Mouse (Mus musculus) forebrain, embryonic 14.5 days (tissue): ENCODE data around the gene Ramp2. TPM values are rescaled to one million over a fixed set of nuclear protein-coding genes. Genes with fewer than 3 reads are reported as not detected.

Experiments used
- polyA plus RNA-seq: library from polyadenylated mRNA; unstranded; fragments of >200 nt; fragmentation: Nextera tagmentation; extraction: Ambion mirVana; gene quantifications from 2 replicates; pipeline ENCODE4 v1.2.1, GENCODE M21; 2014

Ramp2 gene
- polyA plus RNA-seq, 1 experiment from 2014 or later, result 80.9 TPM

Other genes with a start within 250 kb of the Ramp2 start
- gene Atp6v0a1, start 236.6 kb upstream of the Ramp2 start, polyA plus RNA-seq, result 50.2 and 74.4 TPM in 2 replicates
- 6.6 and 8.4 TPM in 2 replicates for gene Naglu, start 176.0 kb upstream of the Ramp2 start, polyA plus RNA-seq
- not detected in 2 replicates for gene Hsd17b1, start 167.6 kb upstream of the Ramp2 start, polyA plus RNA-seq
- 52.9 and 54.9 TPM in 2 replicates for gene Coasy, start 163.5 kb upstream of the Ramp2 start, polyA plus RNA-seq
- 100 and 109 TPM in 2 replicates for gene Mlx, start 158.8 kb upstream of the Ramp2 start, polyA plus RNA-seq
- 39.8 and 54.3 TPM in 2 replicates for gene Psmc3ip, start 150.6 kb upstream of the Ramp2 start, polyA plus RNA-seq
- 14.0 and 14.4 TPM in 2 replicates for gene Retreg3, start 126.1 kb upstream of the Ramp2 start, polyA plus RNA-seq
- 84.9 and 87.8 TPM in 2 replicates for gene Tubg1, start 126.1 kb upstream of the Ramp2 start, polyA plus RNA-seq
- 27.4 and 31.9 TPM in 2 replicates for gene Tubg2, start 90.1 kb upstream of the Ramp2 start, polyA plus RNA-seq
- gene Cntnap1, start 75.5 kb upstream of the Ramp2 start, polyA plus RNA-seq, result 0.39 and 0.48 TPM in 2 replicates
- 4.6 and 5.5 TPM in 2 replicates for gene Plekhh3, start 74.7 kb upstream of the Ramp2 start, polyA plus RNA-seq
- 0.10 TPM in 1 of 2 replicates, not detected in the other for gene Ccr10, start 70.6 kb upstream of the Ramp2 start, polyA plus RNA-seq
- 16.1 and 22.4 TPM in 2 replicates for gene Ezh1, start 19.6 kb upstream of the Ramp2 start, polyA plus RNA-seq
- 110 and 118 TPM in 2 replicates for gene Vps25, start 7.7 kb downstream of the Ramp2 start, polyA plus RNA-seq
- gene Wnk4, start 14.5 kb downstream of the Ramp2 start, polyA plus RNA-seq, result 3.0 and 3.4 TPM in 2 replicates
- 0.76 and 1.3 TPM in 2 replicates for gene Cntd1, start 33.0 kb downstream of the Ramp2 start, polyA plus RNA-seq
- gene Coa3, start 33.1 kb downstream of the Ramp2 start, polyA plus RNA-seq, result 237 and 260 TPM in 2 replicates
- gene Becn1, start 56.3 kb downstream of the Ramp2 start, polyA plus RNA-seq, result 172 and 177 TPM in 2 replicates
- gene Psme3, start 70.2 kb downstream of the Ramp2 start, polyA plus RNA-seq, result 103 and 107 TPM in 2 replicates
- 0.94 and 1.1 TPM in 2 replicates for gene Aoc2, start 79.0 kb downstream of the Ramp2 start, polyA plus RNA-seq
- gene Aoc3, start 84.6 kb downstream of the Ramp2 start, polyA plus RNA-seq, result 0.08 and 0.10 TPM in 2 replicates
- 0.09 TPM in 1 of 2 replicates, not detected in the other for gene G6pc, start 121.5 kb downstream of the Ramp2 start, polyA plus RNA-seq
- gene Aarsd1, start 171.6 kb downstream of the Ramp2 start, polyA plus RNA-seq, result 89.6 and 92.5 TPM in 2 replicates
- 6.8 and 7.3 TPM in 2 replicates for gene Gm27029, start 178.8 kb downstream of the Ramp2 start, polyA plus RNA-seq
- gene Rundc1, start 179.1 kb downstream of the Ramp2 start, polyA plus RNA-seq, result 14.7 and 21.2 TPM in 2 replicates
- 1.2 TPM in 2 replicates for gene Ptges3l, start 179.3 kb downstream of the Ramp2 start, polyA plus RNA-seq
- 281 and 371 TPM in 2 replicates for gene Rpl27, start 196.3 kb downstream of the Ramp2 start, polyA plus RNA-seq
- 2.7 and 3.4 TPM in 2 replicates for gene Ifi35, start 202.4 kb downstream of the Ramp2 start, polyA plus RNA-seq
- gene Rnd2, start 219.0 kb downstream of the Ramp2 start, polyA plus RNA-seq, result 98.7 and 131 TPM in 2 replicates
- gene Vat1, start 220.2 kb downstream of the Ramp2 start, polyA plus RNA-seq, result 77.5 and 85.7 TPM in 2 replicates